Mouse (Mus musculus): ENCODE measurements around the gene Dbh.

DNA sequence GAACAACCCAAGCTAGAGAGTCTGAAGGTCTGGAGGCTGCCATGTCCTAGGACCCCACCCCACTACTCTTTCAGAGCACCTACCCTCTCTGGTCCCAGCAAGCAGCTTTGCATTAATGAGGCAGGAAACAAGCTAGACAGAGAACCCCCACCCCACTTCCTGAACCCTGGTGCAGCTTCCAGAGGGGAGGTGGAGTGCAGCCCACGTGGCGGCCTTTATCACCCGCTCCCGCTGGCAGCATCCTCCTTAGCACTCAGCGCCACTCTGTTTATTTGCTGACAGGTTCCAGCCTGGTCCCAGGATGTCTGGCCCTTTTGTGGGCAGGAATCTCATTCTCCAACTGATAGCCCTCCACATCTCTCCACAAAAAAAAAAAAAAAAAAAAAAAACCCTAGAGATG lies 44.8 kb downstream of the Dbh start:
- no peak for TF ChIP-seq MAFK (IDR thresholded peaks at IDR 0.05; ENCODE audit: borderline replicate concordance, low read depth, low read length)
- no peak for TF ChIP-seq CTCF (IDR thresholded peaks at IDR 0.05 in 2 of 3, conservative IDR thresholded peaks at IDR 0.05 in 1 of 3; ENCODE audit: control insufficient read depth in 1 of 3, insufficient read depth in 1 of 3, low read depth in 2 of 3, low read length in 3 of 3, poor library complexity in 1 of 3, severe bottlenecking in 1 of 3)
- no peak for TF ChIP-seq EP300 (IDR thresholded peaks at IDR 0.05; ENCODE audit: low read depth in 1 of 2, low read length in 2 of 2)
- TF ChIP-seq POLR2A (IDR thresholded peaks at IDR 0.05; ENCODE audit: control insufficient read depth in 1 of 2, insufficient read depth in 1 of 2, low read depth in 1 of 2, low read length in 2 of 2, poor library complexity in 1 of 2): no peak
- TF ChIP-seq HCFC1 (IDR thresholded peaks at IDR 0.05; ENCODE audit: low read depth, low read length): no peak
- TF ChIP-seq ELF1 (IDR thresholded peaks at IDR 0.05; ENCODE audit: low read depth, low read length): no peak
- TF ChIP-seq USF2 (IDR thresholded peaks at IDR 0.05; ENCODE audit: borderline replicate concordance in 1 of 2, insufficient read depth in 1 of 2, low read depth in 1 of 2, low read length in 2 of 2): no peak
- TF ChIP-seq SIN3A (IDR thresholded peaks at IDR 0.05; ENCODE audit: low read length): no peak
- TF ChIP-seq USF1 (IDR thresholded peaks at IDR 0.05; ENCODE audit: low read depth, low read length): no peak
- no peak for TF ChIP-seq BHLHE40 (IDR thresholded peaks at IDR 0.05; ENCODE audit: borderline replicate concordance, low read depth, low read length)
- no peak for TF ChIP-seq ZKSCAN1 (IDR thresholded peaks at IDR 0.05; ENCODE audit: low read depth, low read length)
- TF ChIP-seq UBTF (IDR thresholded peaks at IDR 0.05; ENCODE audit: borderline replicate concordance, insufficient read depth, low read depth, low read length): no peak
- no peak for TF ChIP-seq GABPA (IDR thresholded peaks at IDR 0.05; ENCODE audit: low read depth, low read length)

All from MEL (cell line).